Mouse (Mus musculus) spleen, postnatal 10 days (tissue): ENCODE data around the gene Cep63.

ENCODE experiments used
- DNase-seq, 2 experiments: peaks; one replicate each; pipeline ENCODE4 v3.0.0; 2021 to 2022; ENCODE audit warnings: low spot score in 2 of 2

Cep63 gene

GRCm38 (mm10) chr9:102558463-102558862 lies 67.9 kb downstream of the Cep63 start:
- DNase-seq, result no peak

- no peak for DNase-seq
These were observed 72.6 kb downstream of the Cep63 start for GRCm38 (mm10) chr9:102553781-102554180.

- peak in 1 of 2 experiments; percentile 8 for DNase-seq
These were observed 74.6 kb downstream of the Cep63 start for GRCm38 (mm10) chr9:102551771-102552170.

GRCm38 (mm10) chr9:102549211-102549610 lies 77.1 kb downstream of the Cep63 start:
- DNase-seq, result no peak

GRCm38 (mm10) chr9:102547028-102547354 lies 79.3 kb downstream of the Cep63 start:
- DNase-seq, result no peak

- no peak for DNase-seq
These were observed 79.9 kb downstream of the Cep63 start for GRCm38 (mm10) chr9:102546256-102547027.

GRCm38 (mm10) chr9:102545406-102546255 lies 80.7 kb downstream of the Cep63 start:
- no peak for DNase-seq

GRCm38 (mm10) chr9:102544773-102545366 lies 81.5 kb downstream of the Cep63 start:
- peak; percentile 68 to 83 for DNase-seq

GRCm38 (mm10) chr9:102544116-102544772 lies 82.1 kb downstream of the Cep63 start:
- DNase-seq, result no peak

GRCm38 (mm10) chr9:102543761-102544115 lies 82.6 kb downstream of the Cep63 start:
- DNase-seq, result no peak

- DNase-seq, result no peak
These were observed 83.8 kb downstream of the Cep63 start for GRCm38 (mm10) chr9:102542540-102542939.

- DNase-seq, result no peak
These were observed 84.7 kb downstream of the Cep63 start for GRCm38 (mm10) chr9:102541666-102542065.

GRCm38 (mm10) chr9:102539699-102540098 lies 86.6 kb downstream of the Cep63 start:
- DNase-seq, result no peak

GRCm38 (mm10) chr9:102536968-102537367 lies 89.4 kb downstream of the Cep63 start:
- no peak for DNase-seq
